ENCODE assay signal across 23 mouse cellular contexts in genomic region chr2:12090993-12091392, GRCm38 (mm10).
"Had no signal": no experiment of that assay in that cellular context is flagged by ENCODE, and none has a peak within 500 bp of the region (broad histone marks: within the 10 kb centered on the region; RNA-seq: fewer than 3 reads in every experiment).

No protein-coding gene starts in this region.

- ATAC-seq: hindbrain, embryonic 16.5 days; inflammation-experienced regulatory T-cells, adult 6 months; intestine, embryonic 15.5 days; intestine, postnatal 0 days; liver, embryonic 12.5 days had no signal

- H3K9ac ChIP-seq: heart, embryonic 12.5 days; hindbrain, embryonic 12.5 days; hindbrain, embryonic 14.5 days; intestine, embryonic 15.5 days; limb, embryonic 13.5 days; limb, embryonic 15.5 days; liver, embryonic 12.5 days; liver, embryonic 14.5 days had no signal

- H3K36me3 ChIP-seq: heart, embryonic 12.5 days; hindbrain, embryonic 10.5 days; hindbrain, embryonic 12.5 days; intestine, embryonic 15.5 days; limb, embryonic 13.5 days; limb, embryonic 15.5 days; liver, embryonic 12.5 days had no signal

- H3K27me3 ChIP-seq: heart, embryonic 12.5 days; hindbrain, embryonic 12.5 days; intestine, embryonic 15.5 days; limb, embryonic 13.5 days; limb, embryonic 15.5 days; liver, embryonic 12.5 days had no signal

- H3K27ac ChIP-seq: heart, adult 2 months; hindbrain, embryonic 10.5 days; hindbrain, embryonic 12.5 days; hindbrain, embryonic 14.5 days; intestine, embryonic 15.5 days; limb, embryonic 13.5 days; limb, embryonic 15.5 days; liver, embryonic 12.5 days; liver, embryonic 14.5 days had no signal

- H3K4me2 ChIP-seq: heart, embryonic 12.5 days; hindbrain, embryonic 12.5 days; hindbrain, embryonic 14.5 days; intestine, embryonic 15.5 days; limb, embryonic 13.5 days; limb, embryonic 15.5 days; liver, embryonic 12.5 days had no signal

- H3K9me3 ChIP-seq: heart, embryonic 12.5 days; hindbrain, embryonic 10.5 days; hindbrain, embryonic 12.5 days; intestine, embryonic 15.5 days; limb, embryonic 13.5 days; limb, embryonic 15.5 days; liver, embryonic 12.5 days had no signal

- DNase-seq: gastrocnemius, postnatal 25 days; heart, adult 2 months; heart, postnatal 10 days; heart, postnatal 4 days; kidney, adult 18-20 months; kidney, adult 8-10 months; kidney, postnatal 10 days; kidney, postnatal 25 days; layer of hippocampus, adult 9-11 months; layer of hippocampus, postnatal 36 days; left cerebral cortex, postnatal 4 days had no signal

- H3K4me3 ChIP-seq: heart, adult 2 months; heart, embryonic 12.5 days; hindbrain, embryonic 10.5 days; hindbrain, embryonic 12.5 days; intestine, embryonic 15.5 days; limb, embryonic 13.5 days; limb, embryonic 15.5 days; liver, embryonic 12.5 days had no signal

- H3K4me1 ChIP-seq: heart, embryonic 12.5 days; hindbrain, embryonic 10.5 days; hindbrain, embryonic 12.5 days; intestine, embryonic 15.5 days; limb, embryonic 15.5 days; liver, embryonic 12.5 days had no signal
